Mouse (Mus musculus) ES-E14 (cell line): Measurements from ENCODE around the gene Mt2.

Experiments used
- CHD2 ChIP-seq: IDR thresholded peaks from 2 replicates; pipeline ENCODE4 v1.6.1; 2014; ENCODE audit warnings: mild to moderate bottlenecking, low read depth, low read length, inconsistent platforms
- HCFC1 ChIP-seq: IDR thresholded peaks from 2 replicates; pipeline ENCODE4 v1.6.1; 2012; ENCODE audit warnings: low read length, inconsistent platforms, borderline replicate concordance; ENCODE audit not compliant: insufficient read depth
- MAFK ChIP-seq: IDR thresholded peaks from 2 replicates; pipeline ENCODE4 v1.6.1; 2014; ENCODE audit warnings: mild to moderate bottlenecking, low read depth, low read length, inconsistent platforms; ENCODE audit not compliant: insufficient read depth
- ZC3H11A ChIP-seq: IDR thresholded peaks from 2 replicates; pipeline ENCODE4 v1.6.1; 2012; ENCODE audit warnings: low read depth, mild to moderate bottlenecking, inconsistent platforms, low read length, borderline replicate concordance
- ZNF384 ChIP-seq: IDR thresholded peaks from 2 replicates; pipeline ENCODE4 v1.6.1; 2012; ENCODE audit warnings: low read depth, low read length, inconsistent platforms

GRCm38 (mm10) chr8:94171321-94171755, 1.1 kb upstream of the Mt2 start:
- no peak for TF ChIP-seq MAFK
- no peak for TF ChIP-seq CHD2
- no peak for TF ChIP-seq HCFC1
- no peak for TF ChIP-seq ZC3H11A
- TF ChIP-seq ZNF384 = no peak
